Mouse (Mus musculus) spleen, postnatal 10 days (tissue): ENCODE data around the gene Ensa.
A peak's percentile ranks its signal among the peaks of the same experiment; 100 is the strongest.
"Not testable (repeated sequence)": the region's sequence is repeated elsewhere in the genome, so short reads cannot be mapped to it uniquely, and the experiment has no call there.

Experiments
- DNase-seq, 2 experiments: peaks; one replicate each; pipeline ENCODE4 v3.0.0; 2021 to 2022; ENCODE audit warnings: low spot score in 2 of 2

Ensa gene

GRCm38 (mm10) chr3:95624628-95625503, at the start of gene Ensa:
TSS of gene Ensa (plus strand) at chr3:95624993.
- DNase-seq: peak; percentile 96 to 97

DNA sequence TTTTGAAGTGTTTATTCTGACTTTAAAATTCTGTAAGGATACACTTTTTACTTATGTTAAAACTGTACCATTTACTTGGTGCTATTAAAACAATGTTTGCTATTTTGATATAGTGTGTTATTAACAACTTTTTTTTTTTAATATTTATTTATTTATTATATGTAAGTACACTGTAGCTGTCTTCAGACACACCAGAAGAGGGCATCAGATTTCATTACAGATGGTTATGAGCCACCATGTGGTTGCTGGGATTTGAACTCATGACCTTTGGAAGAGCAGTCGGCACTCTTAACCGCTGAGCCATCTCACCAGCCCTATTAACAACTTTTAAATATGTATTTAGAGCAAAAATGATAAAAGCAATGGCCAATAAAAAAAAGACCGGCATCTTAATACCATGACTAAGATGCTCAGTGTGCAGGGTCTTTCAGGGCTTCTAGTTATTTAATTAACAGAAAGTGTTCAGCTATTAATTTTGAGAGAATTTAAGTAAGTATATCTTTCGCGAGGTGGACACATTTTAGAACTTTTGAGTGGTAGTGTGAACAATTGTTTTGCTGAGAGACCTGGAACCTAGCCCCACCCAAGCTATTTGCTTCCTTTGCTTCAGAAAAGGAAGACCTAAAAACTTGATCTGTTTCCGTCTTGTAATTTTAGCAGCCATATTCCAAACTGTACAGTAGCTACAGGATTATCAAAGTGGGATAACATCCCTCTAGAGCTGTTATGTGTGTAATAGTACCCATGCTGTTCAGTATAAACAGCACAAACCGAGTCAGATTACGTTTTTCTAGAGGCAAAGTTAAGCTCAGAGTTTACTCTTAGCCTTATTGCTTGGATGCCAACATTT, 36.8 kb upstream of the Ensa start:
- peak in 1 of 2 experiments; percentile 14 for DNase-seq

GRCm38 (mm10) chr3:95588604-95589086, 36.1 kb upstream of the Ensa start, which contains the start of gene Golph3l:
TSS of gene Golph3l (plus strand) at chr3:95588934.
- DNase-seq: peak; percentile 91 to 92

GRCm38 (mm10) chr3:95598734-95599133, 26.1 kb upstream of the Ensa start:
- DNase-seq: no peak

GRCm38 (mm10) chr3:95601287-95601686, 23.5 kb upstream of the Ensa start:
- no peak for DNase-seq

GRCm38 (mm10) chr3:95606096-95606495, 18.7 kb upstream of the Ensa start:
- no peak for DNase-seq

GRCm38 (mm10) chr3:95609195-95609594, 15.6 kb upstream of the Ensa start:
- no peak for DNase-seq

DNA sequence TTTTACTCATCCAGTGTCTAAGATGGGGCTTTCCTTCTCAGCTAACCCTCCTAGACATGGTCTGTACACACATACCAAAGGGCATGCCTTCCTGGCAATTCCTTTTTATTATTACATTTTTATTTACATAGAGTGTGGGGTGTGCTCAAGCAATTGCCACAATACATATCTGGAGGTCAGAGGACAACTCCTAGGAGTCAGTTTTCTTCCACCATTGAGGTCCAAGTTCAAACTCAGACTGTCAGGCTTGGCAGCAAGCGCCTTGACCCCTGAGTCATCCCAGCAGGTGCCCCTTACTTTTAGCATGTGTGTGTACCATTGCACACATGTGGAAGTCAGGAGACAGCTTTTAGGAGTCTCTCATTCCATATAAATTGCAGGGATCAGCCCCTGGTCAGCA, 10.8 kb upstream of the Ensa start:
- DNase-seq: no peak

DNA sequence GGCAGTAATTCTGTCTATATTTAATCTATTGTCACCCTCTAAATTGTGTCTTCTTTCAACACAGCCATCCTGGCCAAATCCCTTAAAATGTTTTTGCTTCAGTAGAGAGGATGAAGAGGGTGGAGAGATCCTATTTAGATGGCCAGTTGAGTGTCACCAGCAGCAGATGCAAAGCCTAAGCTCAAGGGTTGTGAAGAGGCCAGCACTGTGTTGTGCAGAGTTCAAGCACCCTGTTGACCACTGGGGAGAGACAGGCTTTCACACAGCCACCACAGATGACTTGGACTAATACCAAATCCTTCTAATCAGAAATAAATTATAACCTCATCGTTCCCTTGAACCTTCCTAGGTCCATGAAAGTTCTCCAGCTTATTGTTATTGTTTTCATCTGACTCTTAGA, 6.3 kb upstream of the Ensa start:
- DNase-seq: no peak

DNA sequence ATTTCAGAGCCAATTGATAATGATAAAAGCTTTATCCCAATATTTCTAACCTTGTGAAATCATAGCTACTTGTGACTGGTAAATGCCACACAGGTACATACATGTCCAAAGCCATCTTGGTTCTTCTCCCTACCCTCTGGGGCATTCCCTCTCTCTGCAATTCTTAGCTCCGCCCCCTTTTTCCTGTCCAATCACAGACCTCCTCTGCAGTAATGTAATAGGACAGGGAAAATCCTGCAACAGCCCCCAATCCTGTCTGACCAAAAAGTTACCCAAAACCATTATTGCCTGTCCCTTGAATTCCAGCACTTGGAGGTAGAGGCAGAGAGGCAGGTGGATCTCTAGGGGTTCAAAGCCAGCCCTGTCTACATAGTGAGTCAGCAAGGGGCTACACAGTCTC, 3.6 kb upstream of the Ensa start:
- no peak for DNase-seq

DNA sequence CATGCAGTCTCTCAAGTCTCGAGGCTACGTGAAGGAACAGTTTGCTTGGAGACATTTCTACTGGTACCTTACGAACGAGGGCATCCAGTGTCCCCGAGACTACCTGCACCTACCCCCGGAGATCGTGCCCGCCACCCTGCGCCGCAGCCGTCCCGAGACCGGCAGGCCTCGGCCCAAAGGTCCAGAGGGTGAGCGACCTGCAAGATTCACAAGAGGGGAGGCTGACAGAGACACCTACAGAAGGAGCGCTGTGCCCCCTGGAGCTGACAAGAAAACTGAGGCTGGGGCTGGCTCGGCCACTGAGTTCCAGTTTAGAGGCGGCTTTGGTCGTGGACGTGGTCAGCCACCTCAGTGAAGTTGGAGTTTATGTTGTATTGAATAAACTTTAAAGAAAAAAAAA, 2.4 kb upstream of the Ensa start:
- not testable (repeated sequence) for DNase-seq

- DNase-seq: no peak
Observed at GRCm38 (mm10) chr3:95623551-95623950, 1.2 kb upstream of the Ensa start.

GRCm38 (mm10) chr3:95623991-95624515, 740 bp upstream of the Ensa start:
- not testable (repeated sequence) for DNase-seq

GRCm38 (mm10) chr3:95627763-95628162, 3.0 kb downstream of the Ensa start:
- no peak for DNase-seq

DNA sequence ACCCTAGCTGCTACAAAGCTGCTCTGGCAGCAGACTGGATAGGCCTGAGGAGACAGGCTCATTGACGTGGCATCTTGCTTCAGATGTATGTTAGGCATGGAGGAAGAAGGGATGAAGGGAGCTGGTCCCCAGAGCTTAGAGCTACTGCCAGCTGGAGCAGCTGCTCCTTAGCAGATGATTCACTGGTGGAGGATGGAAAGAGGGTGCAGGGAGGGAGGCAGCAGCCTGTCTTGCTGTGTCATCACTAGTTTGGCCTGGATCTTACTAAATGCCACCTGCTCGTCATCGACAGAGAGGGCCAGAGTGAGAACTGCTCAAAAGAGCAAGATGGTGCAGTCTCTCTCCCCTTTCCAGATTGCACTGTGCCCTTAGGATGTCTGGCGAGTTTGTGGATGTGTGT, 5.0 kb downstream of the Ensa start:
- DNase-seq: no peak

GRCm38 (mm10) chr3:95630856-95631255, 6.1 kb downstream of the Ensa start:
- DNase-seq: no peak

DNA sequence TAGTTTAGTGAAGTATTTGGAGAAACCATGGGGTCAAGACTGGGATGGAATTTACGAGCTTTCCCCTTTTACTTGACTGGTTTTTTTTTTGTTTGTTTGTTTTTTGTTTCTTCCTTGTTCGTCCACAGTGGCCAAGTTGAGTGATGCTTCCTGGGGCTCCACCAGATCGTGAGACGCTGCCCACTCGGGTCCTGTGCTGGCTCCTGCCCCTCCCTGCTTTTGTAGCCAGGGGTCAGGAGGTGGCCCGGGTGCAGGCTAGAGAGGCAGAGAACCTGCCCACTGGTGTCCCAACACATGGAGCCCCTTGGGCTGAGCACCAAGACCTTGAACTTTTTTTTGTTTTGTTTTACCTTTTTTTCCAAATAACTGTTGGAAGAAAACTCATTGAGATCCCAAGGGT, 6.5 kb downstream of the Ensa start:
- DNase-seq: no peak

DNA sequence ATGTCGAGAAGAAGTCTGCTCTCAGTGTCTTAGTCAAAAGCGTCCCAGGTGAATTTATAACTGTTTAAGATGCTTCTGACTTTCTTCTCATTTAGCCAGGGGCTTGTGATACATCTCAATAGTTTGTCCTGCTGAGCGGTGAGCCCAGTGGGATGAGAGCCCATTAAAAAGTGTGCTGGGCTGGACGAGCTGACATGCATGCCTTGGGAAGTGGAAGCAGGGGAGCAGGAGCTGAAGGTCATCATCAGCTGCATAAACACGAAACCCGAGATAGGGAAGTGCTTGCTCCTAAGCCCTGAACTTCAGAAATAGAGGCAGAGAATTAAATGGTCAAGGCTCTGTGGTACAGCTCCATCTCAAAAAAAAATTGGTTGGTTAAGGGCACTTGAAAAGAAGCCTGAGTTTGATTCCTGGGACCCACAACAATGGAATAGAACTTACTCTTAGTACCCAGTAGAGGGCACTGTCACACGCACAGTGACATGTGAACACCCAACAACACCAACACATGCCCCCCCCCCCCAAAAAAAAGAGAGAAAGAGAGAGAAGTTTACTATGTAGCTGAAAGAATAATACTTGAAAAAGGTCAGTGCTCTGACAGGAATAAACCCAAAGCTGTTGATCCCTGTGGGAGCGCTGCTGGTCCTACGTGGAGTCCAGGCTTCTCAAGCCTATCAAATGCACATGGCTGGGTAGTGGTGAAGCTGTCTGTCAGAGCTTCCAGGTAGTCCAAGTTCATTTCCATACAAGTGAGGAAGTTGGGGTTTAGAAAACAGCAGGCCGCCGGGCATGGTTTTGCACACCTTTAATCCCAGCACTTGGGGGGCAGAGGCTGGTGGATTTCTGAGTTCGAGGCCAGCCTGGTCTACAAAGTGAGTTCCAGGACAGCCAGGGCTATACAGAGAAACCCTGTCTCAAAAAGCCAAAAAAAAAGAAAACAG, 8.1 kb downstream of the Ensa start:
- DNase-seq: no peak

- no peak for DNase-seq
Observed at GRCm38 (mm10) chr3:95635636-95636035, 10.8 kb downstream of the Ensa start.

DNA sequence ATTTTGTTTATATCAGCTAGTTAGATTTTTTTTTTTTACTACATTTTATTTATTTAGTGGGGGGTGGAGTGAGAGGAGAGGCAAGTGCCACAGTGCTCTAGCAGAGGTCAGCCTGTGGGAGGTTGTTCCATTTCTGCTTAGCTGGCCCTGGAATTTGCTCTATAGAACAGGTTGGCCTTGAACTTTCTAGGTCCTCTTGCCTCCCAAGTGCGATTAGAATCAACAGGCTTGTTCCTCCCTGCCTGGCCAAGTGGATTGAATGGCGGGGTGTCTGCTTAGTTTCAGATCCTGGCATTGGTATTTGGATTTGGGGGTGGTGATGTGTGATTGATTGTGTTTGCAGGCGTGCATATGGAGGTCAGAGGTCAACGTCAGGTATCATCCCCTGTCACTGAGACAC, 11.3 kb downstream of the Ensa start:
- DNase-seq: no peak

DNA sequence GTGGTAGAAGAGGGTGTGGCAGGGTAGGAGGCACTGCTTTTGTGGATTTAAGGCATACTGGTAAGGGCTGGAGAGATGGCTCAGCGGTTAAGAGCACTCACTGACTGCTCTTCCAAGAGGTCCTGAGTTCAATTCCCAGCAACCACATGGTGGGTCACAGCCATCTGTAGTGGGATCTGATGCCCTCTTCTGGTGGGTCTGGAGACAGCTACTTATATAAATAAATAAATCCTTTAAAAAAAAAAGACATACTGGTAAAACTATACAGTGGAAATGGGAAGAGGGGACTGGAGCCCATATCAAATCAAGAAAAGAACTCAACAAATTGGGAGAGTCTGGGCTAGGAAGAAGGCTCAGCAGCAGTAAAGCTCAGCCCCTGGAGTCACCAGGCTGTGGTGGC, 14.9 kb downstream of the Ensa start:
- no peak for DNase-seq
